Mouse (Mus musculus) frontal cortex, postnatal 25 days (tissue): ENCODE data around the gene Emc10.

Source experiments
- DNase-seq, 2 experiments: peaks; one replicate each; pipeline ENCODE4 v3.0.0; 2022; ENCODE audit warnings: low spot score in 2 of 2

The Emc10 gene

GRCm38 (mm10) chr7:44485572-44486195, 10.6 kb downstream of the Emc10 start:
- no peak for DNase-seq

GRCm38 (mm10) chr7:44484841-44485571, 11.3 kb downstream of the Emc10 start:
- DNase-seq = peak; percentile 77 to 82

- peak in 1 of 2 experiments; percentile 2 for DNase-seq
These were observed 12.2 kb downstream of the Emc10 start for GRCm38 (mm10) chr7:44484109-44484508.

DNA sequence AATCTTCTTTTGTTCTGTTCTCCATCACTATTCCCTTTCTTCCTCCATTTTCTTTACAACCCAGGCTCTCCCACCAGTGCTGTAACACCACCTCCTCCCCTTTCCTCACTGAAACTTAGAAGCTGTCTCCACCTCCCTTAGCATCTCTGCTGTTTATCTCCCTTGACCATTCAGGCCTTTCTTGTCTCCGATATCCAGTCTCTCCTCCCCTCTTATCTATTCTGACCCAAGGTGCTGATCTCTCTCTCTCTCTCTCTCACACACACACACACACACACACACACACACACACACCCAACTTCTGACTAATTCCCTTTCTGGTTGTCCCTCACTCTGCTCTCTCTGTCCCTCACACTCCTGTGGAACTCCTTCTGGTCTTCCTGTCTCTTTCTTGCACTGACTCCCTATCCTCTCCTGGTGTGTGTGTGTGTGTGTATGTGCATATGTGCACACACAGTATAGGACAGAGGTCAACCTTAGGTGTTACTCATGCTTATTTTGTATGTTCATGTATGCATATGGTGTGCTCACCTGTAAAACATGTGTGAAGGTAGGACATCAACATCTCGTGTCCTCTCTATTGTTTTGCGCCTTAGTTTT, 13.4 kb downstream of the Emc10 start:
- no peak for DNase-seq

DNA sequence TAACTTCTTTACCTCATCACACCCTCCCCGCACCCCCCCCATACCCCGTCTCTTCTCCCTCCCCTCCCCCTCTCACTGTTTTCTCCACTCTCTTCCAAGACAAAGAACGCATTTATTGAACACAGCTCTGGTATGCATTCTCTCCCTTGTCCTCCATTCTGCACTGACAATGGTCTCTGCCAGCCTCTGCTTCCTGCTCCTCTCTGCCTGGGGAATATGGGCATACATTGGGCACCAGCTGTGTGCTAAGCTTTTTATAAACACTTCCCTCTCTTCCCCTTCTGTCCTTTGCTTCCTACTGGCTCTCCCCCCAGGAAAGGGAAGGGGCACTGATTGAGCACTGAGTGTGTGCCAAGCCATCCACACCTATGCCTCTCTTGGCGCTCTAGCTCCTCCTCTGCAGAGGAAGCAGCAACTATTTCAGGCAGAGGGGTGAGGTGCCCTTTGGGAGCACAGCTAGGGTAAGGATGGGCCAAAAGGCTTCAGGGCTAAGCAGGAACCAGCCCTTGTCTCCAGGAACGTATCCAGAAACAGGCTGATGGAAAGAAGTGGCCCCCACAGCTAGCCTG, 21.2 kb downstream of the Emc10 start:
- DNase-seq = peak in 1 of 2 experiments; percentile 2

DNA sequence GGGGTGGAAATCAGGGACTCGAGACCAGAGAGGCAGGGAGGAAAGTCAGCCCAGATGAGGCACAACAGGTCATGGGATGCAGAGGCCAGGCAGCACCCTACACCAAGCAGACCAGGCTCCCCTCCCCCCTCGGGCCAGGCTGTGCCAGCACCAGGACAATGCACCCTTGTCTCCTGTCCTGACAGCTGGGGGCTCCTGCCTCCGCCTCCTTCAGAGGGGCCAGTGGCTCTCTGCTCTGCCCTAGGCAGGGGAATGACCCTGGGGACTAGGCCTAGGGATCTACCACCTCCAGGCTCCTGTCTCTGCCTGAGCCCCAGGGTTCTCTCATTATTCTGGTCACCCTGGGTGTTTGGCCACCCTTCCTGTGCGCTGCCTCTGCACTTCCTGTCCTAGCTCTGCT, 21.9 kb downstream of the Emc10 start:
- DNase-seq = peak in 1 of 2 experiments; percentile 35

DNA sequence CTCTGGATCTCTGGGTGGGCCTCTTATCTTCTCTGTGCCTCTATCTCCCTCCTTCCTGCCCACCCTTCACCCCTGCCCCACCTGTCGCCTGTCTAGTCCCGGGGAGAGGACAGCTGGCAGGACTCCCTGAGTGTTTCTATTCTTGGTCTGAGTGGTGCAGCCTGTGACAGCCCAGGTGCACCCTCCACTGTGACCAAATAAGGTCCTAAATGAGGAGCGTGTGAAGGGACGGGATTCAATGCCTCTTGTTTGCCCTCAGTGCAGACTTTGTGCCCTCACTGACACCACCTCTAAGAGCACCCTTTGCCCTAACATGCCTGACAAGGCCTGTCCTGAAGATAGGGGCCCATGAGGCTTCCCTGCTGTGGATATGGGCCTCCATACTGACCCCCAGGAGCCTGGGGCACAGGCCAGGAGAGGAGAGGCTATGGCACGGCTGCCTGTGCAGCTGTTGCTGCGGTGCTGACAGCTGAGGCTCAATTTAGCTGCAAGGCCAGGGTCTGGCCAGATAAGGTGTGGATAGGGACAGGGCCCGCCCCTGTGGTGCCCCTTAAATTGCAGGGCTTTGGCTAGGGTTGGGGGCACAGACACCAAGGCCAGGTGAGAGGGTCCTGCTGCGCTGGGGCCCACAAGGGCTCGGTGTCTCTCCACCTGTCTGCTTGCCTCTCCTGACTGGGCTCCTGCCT, 23.2 kb downstream of the Emc10 start:
- DNase-seq = no peak

DNA sequence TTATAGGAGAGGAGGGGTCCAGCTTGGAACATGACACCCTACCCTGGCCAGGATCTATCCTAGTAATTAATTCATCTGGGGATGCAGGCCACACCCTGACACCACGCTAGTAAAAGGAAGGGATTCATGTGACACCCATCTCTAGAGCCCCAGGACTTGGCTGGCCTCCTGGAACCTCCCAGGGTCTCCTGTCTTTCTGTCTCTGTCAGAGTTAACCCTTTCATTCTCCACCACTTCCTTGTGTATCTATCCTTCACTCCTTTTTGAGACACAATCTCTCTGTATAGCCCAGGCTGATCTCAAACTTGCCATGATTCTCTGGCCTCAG, 23.8 kb downstream of the Emc10 start:
- DNase-seq = no peak

- DNase-seq = peak in 1 of 2 experiments; percentile 4
These were observed 24.3 kb downstream of the Emc10 start for GRCm38 (mm10) chr7:44471880-44472557.

DNA sequence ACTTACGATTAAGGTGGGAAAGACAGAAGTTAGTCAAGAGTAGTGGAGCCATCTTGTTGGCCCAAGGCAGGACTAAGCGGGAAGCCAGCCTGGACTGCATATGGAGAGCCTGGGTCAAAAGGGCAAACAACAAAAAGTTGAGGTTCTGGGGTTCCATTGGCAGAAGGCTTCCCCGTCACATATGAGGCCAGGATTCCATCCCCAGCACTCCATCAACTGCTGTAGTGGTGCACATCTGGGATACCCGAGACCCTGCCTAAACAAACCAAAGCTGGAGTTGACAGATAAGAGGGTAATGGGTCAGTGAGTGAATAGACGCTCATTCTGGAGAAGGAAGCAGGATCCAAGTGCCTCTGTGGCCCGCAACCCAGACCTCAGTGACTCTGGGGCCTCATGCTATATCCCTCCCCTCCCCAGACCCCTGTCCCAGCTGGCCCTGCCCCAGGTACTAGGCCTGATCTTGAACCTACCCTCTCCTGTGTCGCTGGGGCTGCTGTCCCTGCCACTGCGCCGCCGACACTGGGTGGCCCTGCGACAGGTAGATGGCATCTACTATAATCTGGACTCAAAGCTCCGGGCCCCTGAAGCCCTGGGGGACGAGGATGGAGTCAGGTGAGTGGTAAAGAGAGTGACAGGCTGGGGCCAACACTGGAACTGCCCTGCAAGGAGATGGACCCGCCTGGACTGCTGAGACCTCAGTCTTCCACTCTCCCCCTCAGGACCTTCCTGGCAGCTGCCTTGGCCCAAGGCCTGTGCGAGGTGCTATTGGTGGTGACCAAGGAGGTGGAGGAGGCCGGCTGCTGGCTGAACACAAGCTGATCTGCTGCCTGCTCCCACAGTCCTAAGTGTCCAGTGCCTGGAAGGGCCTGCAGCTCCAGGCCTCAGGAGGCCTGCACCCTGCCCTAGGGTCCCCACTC, 25.4 kb downstream of the Emc10 start:
- DNase-seq = peak in 1 of 2 experiments; percentile 4

DNA sequence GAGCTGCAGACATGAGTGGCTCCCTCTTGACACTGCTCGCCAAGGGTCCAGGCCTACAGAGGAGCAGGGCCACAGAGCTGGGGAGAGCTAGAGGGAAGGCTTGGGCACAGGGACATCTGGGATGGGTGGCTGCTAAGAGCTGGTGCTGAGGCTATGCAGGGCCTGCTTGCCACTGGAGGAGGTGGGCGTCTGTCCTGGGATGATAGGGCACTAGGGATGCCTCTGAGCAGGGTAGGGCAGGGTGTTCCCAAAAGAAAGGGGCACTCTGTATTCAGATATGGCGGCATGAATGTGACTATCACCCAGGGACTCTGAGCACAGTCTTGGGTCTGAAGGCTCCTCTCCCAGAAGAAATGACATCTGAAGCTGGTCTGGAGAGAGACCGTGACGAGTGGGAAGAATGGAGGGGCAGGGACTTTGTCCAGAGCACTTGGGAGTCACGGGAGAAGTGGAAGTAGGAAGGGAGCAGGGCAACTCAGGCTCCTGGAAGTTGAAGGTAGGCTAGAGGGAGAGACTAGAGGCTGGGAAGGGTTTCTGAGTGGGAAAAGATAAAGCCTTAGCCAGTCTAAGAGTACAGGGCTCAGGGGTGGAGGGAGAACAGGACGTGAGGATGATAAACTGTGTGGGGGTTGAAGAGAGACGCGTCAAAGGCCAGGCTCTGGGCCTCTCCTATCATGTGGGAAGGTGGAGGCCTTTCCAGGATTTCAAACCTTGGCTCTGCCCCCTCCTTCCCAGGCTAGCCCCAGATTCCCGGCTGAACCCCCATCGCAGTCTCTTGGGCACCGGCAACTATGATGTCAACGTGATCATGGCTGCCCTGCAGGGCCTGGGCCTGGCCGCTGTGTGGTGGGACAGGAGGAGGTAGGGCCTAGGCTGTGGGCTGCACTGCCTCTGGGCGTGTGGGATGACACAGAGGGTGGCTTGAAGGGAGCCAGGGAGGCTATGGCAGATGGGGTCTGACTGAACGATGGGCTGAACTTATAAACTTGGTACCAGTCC, 26.4 kb downstream of the Emc10 start:
- no peak for DNase-seq

- peak in 1 of 2 experiments; percentile 20 for DNase-seq
These were observed 27.6 kb downstream of the Emc10 start for GRCm38 (mm10) chr7:44468644-44469285.

GRCm38 (mm10) chr7:44467811-44468411, 28.4 kb downstream of the Emc10 start, which contains the start of gene Josd2:
TSS of gene Josd2 (plus strand) at chr7:44467980.
- DNase-seq = peak; percentile 88 to 94

GRCm38 (mm10) chr7:44466888-44467311, 29.4 kb downstream of the Emc10 start:
- peak in 1 of 2 experiments; percentile 13 for DNase-seq

GRCm38 (mm10) chr7:44466006-44466887, 30.1 kb downstream of the Emc10 start:
- peak in 1 of 2 experiments; percentile 9 for DNase-seq

DNA sequence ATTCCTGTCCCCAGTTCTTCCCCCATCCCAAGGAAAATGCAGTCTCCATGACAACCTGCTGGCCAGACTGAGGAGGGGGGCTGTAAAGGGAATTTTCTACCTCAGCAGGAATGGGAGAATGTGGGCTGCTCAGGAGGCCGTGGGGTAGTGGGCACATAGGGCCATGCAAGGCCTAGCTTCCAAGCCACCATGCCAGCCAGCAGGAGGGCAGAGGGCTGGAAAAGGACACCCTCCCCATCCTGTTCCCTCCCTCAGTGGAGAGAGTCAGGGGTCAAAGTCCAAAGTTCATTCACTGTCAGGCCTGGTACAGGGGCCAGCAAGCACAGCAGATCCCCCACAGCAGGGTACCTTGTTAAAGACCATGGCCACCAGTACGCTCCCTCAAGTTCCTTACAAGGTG, 31.2 kb downstream of the Emc10 start, which contains the start of gene Aspdh:
Gene Aspdh, plus strand, starts transcription at position 281 of the 400 bp plus-strand sequence.
- DNase-seq = no peak

DNA sequence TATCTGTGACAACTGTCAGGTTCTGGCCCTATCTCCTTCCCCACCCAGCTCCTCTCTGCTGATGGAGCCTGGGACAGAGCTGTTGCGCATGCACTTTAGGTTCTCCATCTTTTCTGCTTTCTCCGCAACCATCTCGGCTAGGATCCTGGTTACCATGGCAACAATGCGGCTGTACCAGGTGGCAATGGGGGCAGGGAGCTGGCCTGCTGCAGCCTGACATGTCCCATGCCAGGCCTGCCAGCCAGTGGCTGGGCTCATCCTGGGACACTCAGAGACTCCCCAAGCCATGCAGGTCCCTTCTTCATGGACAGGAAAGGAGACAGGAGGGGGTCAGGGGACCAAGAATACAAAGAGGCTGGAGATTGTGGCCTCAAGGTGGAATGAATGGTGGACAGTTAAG, 31.8 kb downstream of the Emc10 start:
- peak in 1 of 2 experiments; percentile 63 for DNase-seq
